Mouse (Mus musculus): ENCODE data around the gene Kalrn.

Kalrn gene

DNA sequence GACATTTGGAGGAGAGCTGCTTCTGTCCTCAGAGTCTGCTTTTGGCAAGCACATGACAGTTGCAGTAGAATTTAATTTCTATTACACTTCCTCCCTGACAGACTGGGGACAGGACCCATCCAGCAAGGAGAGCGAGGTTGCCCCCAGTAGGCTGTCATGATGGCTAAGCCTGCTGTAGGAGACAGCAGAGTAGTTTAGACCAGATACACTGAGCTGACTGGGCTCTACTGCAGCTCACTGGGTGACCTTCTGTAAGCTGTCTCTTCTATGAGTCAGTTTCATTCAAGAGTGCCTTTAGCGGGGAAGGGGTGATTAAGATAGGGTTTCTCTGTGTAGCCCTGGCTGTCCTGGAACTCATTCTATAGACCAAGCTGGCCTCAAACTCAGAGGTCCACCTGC lies 634.2 kb downstream of the Kalrn start:
- DNase-seq (ENCODE audit: low spot score in 2 of 2) = no peak

DNA sequence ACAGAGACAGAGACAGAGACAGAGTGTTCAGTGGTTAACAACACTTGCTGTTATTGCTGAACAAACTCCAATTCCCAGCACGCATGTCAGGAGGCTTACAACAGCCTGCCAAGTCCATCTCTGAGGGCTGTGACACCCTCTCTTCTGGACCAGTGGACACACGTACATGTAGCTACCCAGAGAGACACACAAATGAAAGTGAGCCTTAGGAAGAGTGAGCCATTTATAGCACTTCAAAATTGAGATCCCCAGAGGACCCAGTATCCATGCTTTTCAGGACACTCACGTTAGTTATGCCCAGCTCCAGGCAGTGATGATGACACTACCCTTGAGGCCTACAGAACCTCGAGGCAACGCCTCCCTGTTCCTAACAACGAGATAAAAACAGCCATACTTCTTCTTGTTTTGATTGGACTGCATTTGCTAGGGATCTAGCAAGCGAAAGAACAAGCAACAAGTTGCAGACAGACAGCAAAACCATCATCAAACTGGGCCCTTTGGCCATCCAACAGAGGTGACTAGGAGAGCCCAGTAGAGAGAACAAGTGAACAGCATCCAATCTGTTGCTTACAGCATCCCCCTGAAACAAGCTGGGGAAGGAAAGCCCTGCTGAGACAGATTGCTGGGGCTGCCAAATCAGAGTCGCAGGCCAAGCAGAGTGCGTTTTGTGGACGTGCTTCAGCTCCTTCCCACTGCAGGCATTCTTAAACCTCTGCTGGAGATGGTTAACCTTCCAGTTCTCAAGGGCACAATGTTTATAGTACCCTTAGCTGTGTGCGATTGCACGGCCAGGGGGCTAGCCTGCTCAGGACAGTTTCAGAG lies 634.8 kb downstream of the Kalrn start:
- DNase-seq (ENCODE audit: low spot score in 2 of 2) = no peak

DNA sequence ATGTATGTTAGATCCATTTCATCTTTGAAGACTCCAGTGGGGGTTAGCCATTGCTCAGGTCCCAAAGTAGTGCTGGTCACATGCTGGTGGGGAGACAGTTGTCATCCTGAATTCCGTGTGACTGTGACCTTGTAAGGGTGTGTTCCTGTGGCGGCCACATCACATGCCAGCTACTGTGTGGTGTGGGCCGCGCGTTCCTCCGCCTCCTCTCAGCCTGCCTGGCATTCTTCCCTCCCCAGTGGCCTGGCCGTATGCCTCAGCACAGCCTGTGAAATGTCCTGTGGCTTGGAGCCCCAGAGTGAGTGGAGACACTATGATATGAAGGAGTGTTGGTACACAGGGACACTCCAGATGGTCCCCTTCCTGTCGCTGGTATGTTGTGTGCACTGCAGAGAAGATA lies 635.8 kb downstream of the Kalrn start:
- DNase-seq (ENCODE audit: low spot score in 2 of 2) = no peak

GRCm38 (mm10) chr16:33936885-33937284 lies 636.4 kb downstream of the Kalrn start:
- DNase-seq (ENCODE audit: low spot score in 2 of 2) = no peak

DNA sequence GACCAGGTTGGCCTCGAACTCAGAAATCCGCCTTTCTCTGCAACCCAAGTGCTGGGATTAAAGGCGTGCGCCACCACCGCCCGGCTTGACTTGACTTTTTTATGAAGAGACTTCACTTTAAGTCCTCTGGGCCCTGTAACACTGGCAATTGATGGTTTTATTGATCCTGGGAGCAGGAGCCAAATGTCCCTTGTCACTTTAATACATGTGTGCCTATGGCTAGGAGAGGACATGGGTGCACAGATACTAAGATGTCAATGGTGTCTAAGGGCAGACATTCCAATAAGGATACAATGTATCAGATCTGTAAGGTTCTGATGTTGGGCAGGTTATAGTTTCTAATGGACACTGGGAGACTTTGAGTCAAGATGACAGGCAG lies 637.9 kb downstream of the Kalrn start:
- no peak for DNase-seq (ENCODE audit: low spot score in 2 of 2)

DNA sequence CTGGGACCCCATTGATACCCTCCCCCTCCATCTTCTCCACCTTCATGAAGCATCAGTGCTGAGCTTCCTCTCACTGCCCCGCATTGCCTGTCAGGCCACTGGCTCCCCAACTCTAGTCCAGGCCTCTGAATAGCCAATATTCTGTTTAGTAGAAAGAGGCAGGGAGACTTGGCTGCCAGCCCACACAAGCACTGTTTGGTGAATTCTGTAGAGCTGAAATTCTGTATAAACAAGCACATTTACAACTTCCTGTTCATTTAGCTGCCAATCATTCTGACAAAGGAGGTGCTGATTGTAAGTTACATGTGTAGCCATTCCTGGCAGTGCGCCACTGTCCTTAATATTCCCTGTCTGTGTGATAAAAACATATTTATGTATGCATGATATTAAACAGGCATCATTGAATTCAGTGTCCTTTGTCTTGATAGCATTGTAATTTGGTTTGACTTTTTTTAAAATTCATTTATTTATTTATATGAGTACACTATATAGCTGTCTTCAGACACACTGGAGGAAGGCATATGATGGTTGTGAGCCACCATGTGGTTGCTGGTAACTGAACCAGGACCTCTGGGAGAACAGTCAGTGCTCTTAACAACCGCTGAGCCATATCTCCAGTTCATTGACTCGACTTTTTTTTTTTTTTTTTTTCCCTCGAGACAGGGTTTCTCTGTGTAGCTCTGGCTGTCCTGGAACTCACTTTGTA lies 638.5 kb downstream of the Kalrn start:
- DNase-seq (ENCODE audit: low spot score in 2 of 2) = no peak

- no peak for DNase-seq (ENCODE audit: low spot score in 2 of 2)
Observed at GRCm38 (mm10) chr16:33933411-33933810, 639.9 kb downstream of the Kalrn start.

DNA sequence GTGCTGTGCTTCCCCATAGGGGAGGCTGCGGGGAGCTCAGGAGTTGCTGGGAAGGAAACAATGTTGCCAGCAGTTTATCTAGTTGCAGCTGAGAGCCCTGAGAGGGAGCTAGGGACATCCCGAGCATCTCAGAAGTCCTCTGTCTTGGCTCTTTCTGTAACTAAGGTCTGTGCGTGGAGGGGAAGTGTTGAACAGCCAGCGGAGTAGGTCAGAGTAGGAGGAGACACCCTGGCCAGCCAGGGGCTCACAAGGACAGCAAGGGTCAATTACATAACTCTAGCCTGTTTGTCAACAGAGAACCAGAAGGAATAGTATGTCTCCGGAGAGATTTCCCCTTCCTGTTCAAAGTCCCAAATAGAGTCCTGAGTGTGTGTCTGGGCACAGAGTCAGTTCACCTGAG lies 641.2 kb downstream of the Kalrn start:
- DNase-seq (ENCODE audit: low spot score in 2 of 2) = no peak

DNA sequence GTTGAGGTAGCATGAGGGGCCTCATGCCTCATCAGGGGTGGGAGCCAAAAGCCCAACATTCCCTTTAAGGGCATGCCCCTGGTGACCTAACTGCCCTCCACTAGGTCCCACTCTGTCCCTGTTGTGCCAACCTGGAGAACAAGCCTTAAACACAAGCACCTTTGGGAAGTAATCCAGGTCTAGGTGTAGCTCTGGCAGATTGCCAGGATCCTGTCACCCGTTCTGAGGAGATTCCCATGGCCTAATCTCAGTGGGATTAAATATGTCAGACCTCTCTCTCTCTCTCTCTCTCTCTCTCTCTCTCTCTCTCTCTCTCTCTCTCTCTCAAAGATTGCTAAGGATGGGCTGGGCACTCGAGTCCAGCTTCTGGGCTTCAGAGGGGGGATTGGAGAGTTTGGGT lies 641.6 kb downstream of the Kalrn start:
- no peak for DNase-seq (ENCODE audit: low spot score in 2 of 2)

- no peak for DNase-seq (ENCODE audit: low spot score in 2 of 2)
Observed at GRCm38 (mm10) chr16:33930785-33931184, 642.5 kb downstream of the Kalrn start.

DNA sequence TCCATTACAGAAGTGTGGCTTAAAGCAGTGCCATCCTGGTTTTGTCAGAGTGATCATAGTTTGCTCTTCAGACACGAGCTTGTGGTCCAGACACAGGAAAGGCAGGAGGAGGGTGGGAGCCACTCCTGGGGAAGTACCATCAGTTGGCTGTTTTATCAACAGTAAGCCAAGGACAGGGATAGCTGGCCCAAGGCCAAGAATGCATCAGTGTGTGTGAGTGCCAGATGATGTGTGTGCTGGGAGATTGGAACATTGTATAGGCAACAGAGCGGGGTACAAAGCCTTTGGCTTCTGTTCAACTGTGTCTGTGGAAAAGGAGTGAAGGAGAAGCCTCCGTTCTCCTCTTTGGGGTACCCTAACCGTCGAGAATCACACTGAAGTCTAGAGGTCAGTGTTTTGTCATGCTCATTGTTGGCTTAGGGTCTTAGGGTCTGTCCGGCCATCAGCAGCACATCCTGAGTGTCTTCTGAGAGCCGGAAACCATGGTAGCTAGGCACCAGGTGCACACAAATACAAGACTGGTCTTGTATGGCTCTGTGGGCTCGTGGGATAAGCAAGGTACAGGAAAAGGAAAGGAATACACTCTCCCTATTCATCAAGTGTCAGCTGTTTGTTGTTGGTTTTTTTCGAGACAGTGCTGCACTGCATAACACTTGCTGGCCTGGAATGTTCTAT lies 644.4 kb downstream of the Kalrn start:
- DNase-seq (ENCODE audit: low spot score in 2 of 2) = no peak

GRCm38 (mm10) chr16:33927263-33927824 lies 646.0 kb downstream of the Kalrn start:
- DNase-seq (ENCODE audit: low spot score in 2 of 2) = no peak

DNA sequence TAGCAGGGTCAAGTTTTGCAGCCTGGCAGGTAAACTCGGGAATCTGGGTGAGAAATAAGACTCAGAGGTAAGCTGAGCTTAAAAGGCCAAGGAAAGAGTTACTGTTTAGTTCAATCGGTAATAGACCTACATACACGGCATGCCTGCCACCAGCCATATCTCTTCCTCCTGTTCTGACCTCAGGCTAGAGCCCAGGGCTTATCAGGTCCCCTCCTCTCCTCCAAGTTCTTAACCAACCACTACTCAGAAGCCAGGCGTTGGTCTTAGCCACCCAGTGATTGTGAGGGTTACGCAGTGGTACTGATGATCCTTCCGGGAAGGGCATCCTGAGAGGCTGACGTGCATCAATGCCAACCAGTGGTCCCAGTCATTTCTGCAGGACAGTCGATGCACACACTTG lies 649.6 kb downstream of the Kalrn start:
- no peak for DNase-seq (ENCODE audit: low spot score in 2 of 2)

GRCm38 (mm10) chr16:33923001-33923316 lies 650.4 kb downstream of the Kalrn start:
- DNase-seq (ENCODE audit: low spot score in 2 of 2) = no peak

DNA sequence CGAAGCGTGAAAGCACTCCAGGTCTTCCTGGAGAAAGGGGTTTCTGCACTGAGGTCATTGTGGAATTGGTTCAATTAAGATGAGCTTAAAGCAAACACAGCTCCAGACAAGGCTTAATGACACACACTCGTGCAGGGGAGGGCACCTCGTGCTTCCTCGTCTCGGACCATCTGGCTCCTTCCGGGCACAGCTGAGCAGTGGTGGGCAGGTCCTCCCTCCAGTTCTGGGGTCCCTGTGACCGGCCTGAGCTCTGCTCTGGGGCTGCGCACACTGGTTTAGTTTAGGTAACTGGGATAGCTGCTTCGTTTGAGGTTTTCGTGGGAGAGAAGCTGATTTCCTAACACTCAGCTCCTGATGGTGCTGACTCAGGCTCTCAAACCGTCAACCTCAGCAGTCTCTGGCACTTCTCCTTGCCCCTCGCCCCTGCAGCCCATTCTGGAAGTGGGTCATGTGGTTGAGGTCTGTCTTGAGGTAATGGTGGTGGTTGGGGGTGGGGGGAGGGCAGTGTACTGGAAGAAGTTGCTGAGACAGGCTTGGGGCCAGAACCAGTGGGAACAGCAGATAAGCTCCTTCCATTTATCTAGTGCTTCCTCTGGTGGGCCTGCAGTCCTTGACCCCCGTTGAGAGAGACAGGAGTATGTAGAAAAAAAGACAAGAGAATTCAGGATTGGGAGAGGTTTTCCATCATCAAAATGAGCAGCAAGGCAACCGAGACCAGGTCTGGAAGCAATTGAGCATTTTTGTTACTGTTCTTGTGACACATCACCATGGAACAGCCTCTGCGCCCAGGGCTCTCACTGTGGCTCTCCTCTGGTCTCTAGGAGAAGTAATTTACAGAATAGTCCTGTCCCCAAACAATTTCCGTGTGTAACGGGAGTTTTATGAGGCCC lies 651.0 kb downstream of the Kalrn start:
- peak in 1 of 2 experiments; percentile 4 for DNase-seq (ENCODE audit: low spot score in 2 of 2)

- no peak for DNase-seq (ENCODE audit: low spot score in 2 of 2)
Observed at GRCm38 (mm10) chr16:33921514-33921913, 651.8 kb downstream of the Kalrn start.

All from spleen, postnatal 14 days (tissue).